Mouse (Mus musculus): Measurements from ENCODE around the gene Zc3h7b.
A peak's percentile ranks its signal among the peaks of the same experiment; 100 is the strongest.

Gene Zc3h7b

GRCm38 (mm10) chr15:81792444-81792843 lies 47.6 kb downstream of the Zc3h7b start:
- DNase-seq (ENCODE audit: low read depth, low spot score) = no peak

- DNase-seq (ENCODE audit: low read depth, low spot score) = no peak
Measured at GRCm38 (mm10) chr15:81796228-81796627, 51.4 kb downstream of the Zc3h7b start.

- DNase-seq (ENCODE audit: low read depth, low spot score) = peak; percentile 70
Measured at GRCm38 (mm10) chr15:81797861-81798260, 53.0 kb downstream of the Zc3h7b start.

GRCm38 (mm10) chr15:81798421-81798820 lies 53.6 kb downstream of the Zc3h7b start:
- no peak for DNase-seq (ENCODE audit: low read depth, low spot score)

- no peak for DNase-seq (ENCODE audit: low read depth, low spot score)
Measured at GRCm38 (mm10) chr15:81800391-81800790, 55.5 kb downstream of the Zc3h7b start.

- peak; percentile 100 for DNase-seq (ENCODE audit: low read depth, low spot score)
Measured at GRCm38 (mm10) chr15:81802001-81802890, 57.4 kb downstream of the Zc3h7b start, which contains the start of gene Tef. Gene Tef (plus strand): TSS chr15:81802421.

- peak; percentile 93 for DNase-seq (ENCODE audit: low read depth, low spot score)
Measured at GRCm38 (mm10) chr15:81802941-81803351, 58.1 kb downstream of the Zc3h7b start.

- DNase-seq (ENCODE audit: low read depth, low spot score) = no peak
Measured at GRCm38 (mm10) chr15:81803425-81803951, 58.6 kb downstream of the Zc3h7b start.

GRCm38 (mm10) chr15:81804172-81804571 lies 59.3 kb downstream of the Zc3h7b start:
- no peak for DNase-seq (ENCODE audit: low read depth, low spot score)

GRCm38 (mm10) chr15:81804883-81805282 lies 60.0 kb downstream of the Zc3h7b start:
- no peak for DNase-seq (ENCODE audit: low read depth, low spot score)

- no peak for DNase-seq (ENCODE audit: low read depth, low spot score)
Measured at GRCm38 (mm10) chr15:81805624-81806023, 60.8 kb downstream of the Zc3h7b start.

GRCm38 (mm10) chr15:81806621-81807404 lies 62.0 kb downstream of the Zc3h7b start:
- no peak for DNase-seq (ENCODE audit: low read depth, low spot score)

GRCm38 (mm10) chr15:81808799-81809198 lies 63.9 kb downstream of the Zc3h7b start:
- no peak for DNase-seq (ENCODE audit: low read depth, low spot score)

GRCm38 (mm10) chr15:81809550-81809949 lies 64.7 kb downstream of the Zc3h7b start:
- no peak for DNase-seq (ENCODE audit: low read depth, low spot score)

- peak; percentile 97 for DNase-seq (ENCODE audit: low read depth, low spot score)
Measured at GRCm38 (mm10) chr15:81810150-81810549, 65.3 kb downstream of the Zc3h7b start.

- DNase-seq (ENCODE audit: low read depth, low spot score) = peak; percentile 100
Measured at GRCm38 (mm10) chr15:81810671-81811598, 66.1 kb downstream of the Zc3h7b start.

GRCm38 (mm10) chr15:81811599-81811996 lies 66.7 kb downstream of the Zc3h7b start:
- DNase-seq (ENCODE audit: low read depth, low spot score) = peak; percentile 83

- DNase-seq (ENCODE audit: low read depth, low spot score) = no peak
Measured at GRCm38 (mm10) chr15:81812287-81812686, 67.4 kb downstream of the Zc3h7b start.

- no peak for DNase-seq (ENCODE audit: low read depth, low spot score)
Measured at GRCm38 (mm10) chr15:81812696-81813631, 68.1 kb downstream of the Zc3h7b start.
